Mouse (Mus musculus) megakaryocyte-erythroid progenitor cell, adult 5-6 weeks (primary cell): ENCODE results near the gene Helq. TPM values are rescaled to one million over a fixed set of nuclear protein-coding genes. Genes with fewer than 3 reads are reported as not detected.

ENCODE experiments used
- total RNA-seq, 2 experiments: library from RNA; stranded (forward) in 1 of 2; stranded (reverse) in 1 of 2; fragments of 200-1000, 215-1000 nt in 1 of 2; fragments of >200 nt in 1 of 2; fragmentation: Nextera tagmentation in 1 of 2; gene quantifications; 2 replicates each; pipeline ENCODE4 v1.2.3; 2014 to 2017

Helq gene
- total RNA-seq, 2 experiments from 2014 or later, result 39.6 to 68.4 TPM

Other genes starting within 250 kb of the Helq start
- 205 and 254 TPM in 2 replicates for gene Plac8, start 226.4 kb downstream of the Helq start, total RNA-seq (2014; fragmentation: Nextera tagmentation)
- gene Plac8, start 226.4 kb downstream of the Helq start, total RNA-seq (2017), result 198 and 535 TPM in 2 replicates
- 50.6 and 67.3 TPM in 2 replicates for gene Coq2, start 123.5 kb downstream of the Helq start, total RNA-seq (2014; fragmentation: Nextera tagmentation)
- 40.1 and 56.6 TPM in 2 replicates for gene Coq2, start 123.5 kb downstream of the Helq start, total RNA-seq (2017)
- gene Hpse, start 78.9 kb downstream of the Helq start, total RNA-seq (2014; fragmentation: Nextera tagmentation), result not detected in 2 replicates
- gene Hpse, start 78.9 kb downstream of the Helq start, total RNA-seq (2017), result 0.47 TPM in 1 of 2 replicates, not detected in the other
- 141 TPM in 2 replicates for gene Mrps18c, start within 50 bp of the Helq start, total RNA-seq (2014; fragmentation: Nextera tagmentation)
- gene Mrps18c, start within 50 bp of the Helq start, total RNA-seq (2017), result 145 and 253 TPM in 2 replicates
- 38.0 and 45.0 TPM in 2 replicates for gene Abraxas1, start 22.4 kb upstream of the Helq start, total RNA-seq (2014; fragmentation: Nextera tagmentation)
- 46.8 and 81.4 TPM in 2 replicates for gene Abraxas1, start 22.4 kb upstream of the Helq start, total RNA-seq (2017)
- gene Gpat3, start 47.1 kb upstream of the Helq start, total RNA-seq (2014; fragmentation: Nextera tagmentation), result 0.45 and 2.6 TPM in 2 replicates
- gene Gpat3, start 47.1 kb upstream of the Helq start, total RNA-seq (2017), result 0.65 TPM in 1 of 2 replicates, not detected in the other